Mouse (Mus musculus): ENCODE measurements around the gene Nr1i2.
"Not testable (repeated sequence)": the region's sequence is repeated elsewhere in the genome, so short reads cannot be mapped to it uniquely, and the experiment has no call there.

Gene Nr1i2

DNA sequence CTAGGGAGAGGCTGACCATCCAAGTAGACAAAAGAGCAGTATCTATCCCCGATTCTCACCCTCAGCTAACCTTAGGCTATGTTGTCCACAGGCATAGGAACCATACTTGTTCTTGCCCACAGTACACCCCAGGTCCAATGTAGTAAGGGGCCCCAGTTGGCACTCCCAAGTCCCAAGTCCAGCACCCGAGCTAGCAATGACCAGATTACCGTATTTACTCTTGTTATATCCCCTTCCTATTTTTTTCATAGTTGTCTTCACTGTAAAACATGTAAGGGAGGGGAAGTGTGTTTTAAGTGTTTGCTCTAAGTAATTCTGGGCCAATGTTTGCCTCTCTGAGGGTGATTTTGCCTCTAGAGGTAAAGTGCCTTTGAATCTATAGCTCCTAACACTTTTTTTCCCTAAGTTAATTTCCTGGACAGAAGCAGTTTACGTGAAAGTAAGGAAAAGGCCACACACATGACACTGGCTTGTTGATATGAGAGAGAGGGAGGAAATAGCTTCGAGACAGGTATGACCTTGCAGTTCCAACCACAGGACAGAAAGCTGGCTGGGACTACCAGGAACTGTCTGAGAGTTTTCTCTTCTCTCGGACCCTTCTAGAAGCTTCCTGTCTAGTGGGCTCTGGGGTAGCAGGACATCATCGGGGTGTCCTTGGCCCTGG is at the start of gene Nr1i2:
Gene Nr1i2, minus strand, starts transcription at position 140 of the 664 bp plus-strand sequence.
- DNase-seq (ENCODE audit: low spot score in 2 of 2), result no peak

- DNase-seq (ENCODE audit: low spot score in 2 of 2), result peak; percentile 83 to 86
Measured at GRCm38 (mm10) chr16:38341396-38342324, 47.0 kb upstream of the Nr1i2 start, which contains the start of gene Maats1. TSS of gene Maats1 (minus strand) at chr16:38342143.

- DNase-seq (ENCODE audit: low spot score in 2 of 2), result not testable (repeated sequence)
Measured at GRCm38 (mm10) chr16:38338077-38338476, 43.5 kb upstream of the Nr1i2 start.

- DNase-seq (ENCODE audit: low spot score in 2 of 2), result no peak
Measured at GRCm38 (mm10) chr16:38334431-38334830, 39.8 kb upstream of the Nr1i2 start.

- DNase-seq (ENCODE audit: low spot score in 2 of 2), result no peak
Measured at GRCm38 (mm10) chr16:38329340-38329739, 34.7 kb upstream of the Nr1i2 start.

- no peak for DNase-seq (ENCODE audit: low spot score in 2 of 2)
Measured at GRCm38 (mm10) chr16:38326778-38327397, 32.3 kb upstream of the Nr1i2 start.

- DNase-seq (ENCODE audit: low spot score in 2 of 2), result no peak
Measured at GRCm38 (mm10) chr16:38324311-38324710, 29.7 kb upstream of the Nr1i2 start.

- peak; percentile 82 for DNase-seq (ENCODE audit: low spot score in 2 of 2)
Measured at GRCm38 (mm10) chr16:38321452-38321935, 26.9 kb upstream of the Nr1i2 start.

- no peak for DNase-seq (ENCODE audit: low spot score in 2 of 2)
Measured at GRCm38 (mm10) chr16:38319087-38319486, 24.5 kb upstream of the Nr1i2 start.

GRCm38 (mm10) chr16:38318492-38318891 is 23.9 kb upstream of the Nr1i2 start:
- no peak for DNase-seq (ENCODE audit: low spot score in 2 of 2)

- DNase-seq (ENCODE audit: low spot score in 2 of 2), result no peak
Measured at GRCm38 (mm10) chr16:38308195-38308594, 13.6 kb upstream of the Nr1i2 start.

GRCm38 (mm10) chr16:38307651-38308050 is 13.0 kb upstream of the Nr1i2 start:
- DNase-seq (ENCODE audit: low spot score in 2 of 2), result no peak

- no peak for DNase-seq (ENCODE audit: low spot score in 2 of 2)
Measured at GRCm38 (mm10) chr16:38307221-38307605, 12.6 kb upstream of the Nr1i2 start.

- DNase-seq (ENCODE audit: low spot score in 2 of 2), result no peak
Measured at GRCm38 (mm10) chr16:38306571-38307220, 12.1 kb upstream of the Nr1i2 start.

- no peak for DNase-seq (ENCODE audit: low spot score in 2 of 2)
Measured at GRCm38 (mm10) chr16:38304460-38305194, 10.0 kb upstream of the Nr1i2 start.

DNA sequence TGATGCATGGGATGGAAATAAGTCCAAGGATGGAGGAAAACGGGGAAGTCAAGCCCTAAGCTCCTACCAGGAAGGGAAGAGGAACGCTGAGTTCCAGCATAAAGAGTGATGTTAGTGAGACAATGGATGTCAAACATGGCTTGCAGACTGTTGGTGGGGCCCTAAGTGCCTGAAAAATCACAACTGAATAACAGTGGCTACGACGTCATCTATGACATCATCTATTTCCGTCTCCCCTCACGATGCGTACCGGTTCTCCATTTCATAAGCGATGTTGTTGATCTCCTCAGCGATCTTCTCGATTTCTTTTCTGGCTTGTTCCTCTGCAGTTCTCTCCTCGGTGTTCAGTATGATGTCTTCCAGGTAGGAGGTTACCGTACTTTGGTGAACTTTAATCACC is 7.7 kb upstream of the Nr1i2 start:
- DNase-seq (ENCODE audit: low spot score in 2 of 2), result no peak

GRCm38 (mm10) chr16:38298410-38298809 is 3.8 kb upstream of the Nr1i2 start:
- DNase-seq (ENCODE audit: low spot score in 2 of 2), result no peak

GRCm38 (mm10) chr16:38295349-38295930 is 816 bp upstream of the Nr1i2 start:
- no peak for DNase-seq (ENCODE audit: low spot score in 2 of 2)

DNA sequence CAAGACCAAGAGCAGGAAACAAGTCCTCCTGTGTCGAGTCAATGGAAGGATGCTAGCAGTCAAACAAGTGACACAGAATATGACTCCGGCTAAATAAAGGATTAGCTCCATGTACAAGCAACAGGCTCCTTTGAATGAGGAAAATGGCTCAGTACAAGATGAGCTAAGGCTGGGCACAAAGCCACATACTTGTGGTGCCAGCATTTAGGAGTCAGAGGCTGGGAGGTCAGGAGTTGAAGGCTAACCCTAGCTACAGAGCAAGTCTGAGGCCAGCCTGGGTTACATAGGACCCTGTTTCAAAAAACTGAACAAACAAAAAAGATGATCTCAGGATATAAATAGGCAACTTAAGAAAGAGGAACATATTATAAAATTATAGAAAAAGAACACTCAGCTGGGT is 4.5 kb downstream of the Nr1i2 start:
- DNase-seq (ENCODE audit: low spot score in 2 of 2), result no peak

GRCm38 (mm10) chr16:38288851-38289250 is 5.8 kb downstream of the Nr1i2 start:
- DNase-seq (ENCODE audit: low spot score in 2 of 2), result no peak

DNA sequence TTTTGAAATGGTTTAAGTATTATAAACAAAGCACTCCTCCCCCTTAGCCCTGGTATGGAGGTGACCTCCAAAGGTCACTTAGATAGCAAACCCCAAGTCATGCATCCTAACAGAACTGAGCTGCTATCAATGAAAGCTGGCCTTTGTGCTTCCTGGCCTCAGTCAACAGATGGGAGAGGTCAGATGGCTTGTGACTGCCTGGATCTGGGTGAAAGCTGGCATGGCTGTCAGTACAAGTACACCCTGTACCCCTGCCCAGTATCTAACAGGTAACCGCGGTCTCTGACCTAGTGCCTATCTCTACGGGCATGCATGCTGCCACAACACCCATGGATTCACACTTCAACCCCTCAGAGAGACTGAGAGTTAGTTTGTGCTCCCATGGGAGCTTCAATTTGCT is 6.9 kb downstream of the Nr1i2 start:
- no peak for DNase-seq (ENCODE audit: low spot score in 2 of 2)

Data from right cerebral cortex, postnatal 10 days (tissue).